Mouse (Mus musculus): ENCODE measurements at regions not wholly inside any gene's neighbourhood (a gene's known extent, or its start where the extent isn't known, plus 50 kb on each side); places are given as distances from the start of the nearest gene placed in this dataset.

DNA sequence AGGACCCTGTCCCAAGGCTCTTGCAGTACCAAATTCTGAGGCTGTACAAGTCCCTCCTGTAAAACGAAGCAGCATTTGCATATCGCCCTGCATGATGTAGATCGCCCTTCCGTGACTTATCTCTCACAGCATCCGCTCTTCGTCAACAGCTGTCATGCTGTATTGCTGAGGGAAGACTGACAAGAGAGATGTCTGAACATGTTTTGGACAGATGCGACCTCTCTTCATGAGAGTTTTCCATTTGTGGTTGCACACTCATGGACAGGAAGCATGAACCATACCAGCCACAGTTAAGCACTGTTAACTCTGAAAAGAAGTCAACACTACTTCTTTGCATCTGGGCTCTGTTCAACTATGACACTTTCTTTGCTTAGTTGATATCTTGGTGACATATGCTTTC, 108.9 kb downstream of the Slc35b3 start:
- WGBS = 87% methylated on average over 7 of the region's 7 CpGs
- no peak for DNase-seq (ENCODE audit: low spot score)

DNA sequence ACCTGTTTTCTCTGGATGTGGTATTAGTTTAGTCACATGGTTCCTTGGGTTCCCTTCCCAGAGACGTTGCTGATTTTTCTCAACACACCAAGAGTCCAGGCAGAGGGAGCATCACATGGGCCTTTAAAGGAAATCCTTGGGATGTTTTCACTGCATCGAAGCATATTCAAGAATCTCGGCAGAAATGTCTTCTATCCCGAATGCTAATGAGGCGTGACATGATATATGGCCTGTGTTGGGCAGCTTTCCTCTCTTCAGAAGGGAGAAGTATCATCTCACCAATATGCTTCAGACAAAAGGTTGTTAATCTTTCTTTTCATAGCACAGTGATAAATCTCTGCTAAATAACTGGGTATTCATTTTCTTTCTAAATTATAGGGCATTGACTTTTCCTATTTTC, 122.4 kb downstream of the Slc35b3 start:
- Histone ChIP-seq H3K9me3 (ENCODE audit: low read length) (no peaks in the 10 kb centered on the region), H3K4me3 (ENCODE audit: low read depth, low read length) (no peak overlapping the region), H3K27me3 (ENCODE audit: insufficient read depth, low read length) (no peaks in the 10 kb centered on the region), H3K4me1 (ENCODE audit: insufficient read depth, low read length) (no peaks in the 10 kb centered on the region), H3K4me2 (ENCODE audit: low read depth, low read length, poor library complexity, severe bottlenecking) (no peak overlapping the region), H3K27ac (ENCODE audit: low read depth, low read length) (no peak overlapping the region), H3K9ac (replicated peaks; ENCODE audit: low read length, poor library complexity, severe bottlenecking) (no peak overlapping the region), H3K36me3 (ENCODE audit: insufficient read depth, low read length) (no peaks in the 10 kb centered on the region)
- ATAC-seq (ENCODE audit: low FRiP score) (no peak), DNase-seq (ENCODE audit: low spot score) (no peak)
- WGBS = 72% methylated on average over 5 of the region's 5 CpGs
- TF ChIP-seq CTCF (IDR thresholded peaks at IDR 0.05) = no peak

More for the DNA sequence above, 108.9 kb downstream of the Slc35b3 start:
- no peak for ATAC-seq (ENCODE audit: low FRiP score)
- H3K9me3 ChIP-seq (ENCODE audit: low read length) = no peaks in the 10 kb centered on the region
- H3K36me3 ChIP-seq (ENCODE audit: insufficient read depth, low read length) = no peaks in the 10 kb centered on the region
- no peak for TF ChIP-seq CTCF (IDR thresholded peaks at IDR 0.05)
- no peak overlapping the region for H3K4me3 ChIP-seq (ENCODE audit: low read depth, low read length)
- no peaks in the 10 kb centered on the region for H3K4me1 ChIP-seq (ENCODE audit: insufficient read depth, low read length)
- H3K9ac ChIP-seq (replicated peaks; ENCODE audit: low read length, poor library complexity, severe bottlenecking) = no peak overlapping the region
- no peak overlapping the region for H3K27ac ChIP-seq (ENCODE audit: low read depth, low read length)
- no peaks in the 10 kb centered on the region for H3K27me3 ChIP-seq (ENCODE audit: insufficient read depth, low read length)
- H3K4me2 ChIP-seq (ENCODE audit: low read depth, low read length, poor library complexity, severe bottlenecking) = no peak overlapping the region

DNA sequence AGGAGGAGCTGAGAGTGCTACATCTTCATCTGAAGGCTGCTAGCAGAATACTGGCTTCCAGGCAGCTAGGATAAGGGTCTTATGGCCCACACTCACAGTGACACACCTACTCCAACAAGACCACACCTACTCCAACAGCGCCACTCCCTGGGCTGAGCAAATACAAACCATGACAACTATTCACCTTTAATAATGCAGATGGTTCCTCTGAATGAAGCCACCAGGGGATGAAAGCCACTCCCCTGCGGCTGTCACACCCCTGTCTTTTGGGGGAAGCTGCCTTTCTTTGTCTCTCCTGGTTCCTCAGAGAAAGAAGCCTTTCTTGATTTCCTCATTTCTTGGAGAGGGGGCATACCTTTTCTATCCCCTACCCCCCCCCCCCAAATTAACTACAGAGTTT, 135.0 kb downstream of the Slc35b3 start:
- WGBS = 12% methylated on average over 2 of the region's 2 CpGs
- Histone ChIP-seq H3K4me1 (ENCODE audit: insufficient read depth, low read length) (no peaks in the 10 kb centered on the region), H3K9ac (replicated peaks; ENCODE audit: low read length, poor library complexity, severe bottlenecking) (no peak overlapping the region), H3K9me3 (ENCODE audit: low read length) (no peaks in the 10 kb centered on the region), H3K4me2 (ENCODE audit: low read depth, low read length, poor library complexity, severe bottlenecking) (no peak overlapping the region), H3K27ac (ENCODE audit: low read depth, low read length) (no peak overlapping the region), H3K4me3 (ENCODE audit: low read depth, low read length) (no peak overlapping the region), H3K27me3 (ENCODE audit: insufficient read depth, low read length) (no peaks in the 10 kb centered on the region), H3K36me3 (ENCODE audit: insufficient read depth, low read length) (no peaks in the 10 kb centered on the region)
- no peak for DNase-seq (ENCODE audit: low spot score)
- TF ChIP-seq CTCF (IDR thresholded peaks at IDR 0.05) = no peak
- ATAC-seq (ENCODE audit: low FRiP score) = no peak

DNA sequence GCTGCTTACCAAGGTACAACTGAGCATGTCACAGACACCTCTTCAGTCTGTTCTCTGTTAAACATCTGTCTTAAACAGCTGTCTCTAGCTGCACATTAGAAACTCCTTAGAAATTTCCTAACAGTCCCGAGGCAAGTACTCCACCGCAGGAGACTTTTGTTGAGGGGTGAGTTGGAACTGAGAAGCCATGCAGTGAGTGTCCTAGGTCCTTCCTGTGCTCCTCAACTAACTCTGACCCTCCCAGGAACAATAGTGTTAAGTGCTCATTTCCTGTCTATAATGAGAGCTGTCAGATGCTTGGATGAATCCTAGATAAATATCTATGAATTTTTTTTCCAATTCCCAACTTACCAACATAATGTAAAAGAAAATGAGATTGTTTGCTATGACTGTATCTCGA, 141.1 kb downstream of the Slc35b3 start:
- H3K4me1 ChIP-seq (ENCODE audit: insufficient read depth, low read length) = no peaks in the 10 kb centered on the region
- no peak for TF ChIP-seq CTCF (IDR thresholded peaks at IDR 0.05)
- H3K9me3 ChIP-seq (ENCODE audit: low read length) = no peaks in the 10 kb centered on the region
- ATAC-seq (ENCODE audit: low FRiP score) (no peak), DNase-seq (ENCODE audit: low spot score) (no peak)
- no peak overlapping the region for H3K4me3 ChIP-seq (ENCODE audit: low read depth, low read length)
- H3K9ac ChIP-seq (replicated peaks; ENCODE audit: low read length, poor library complexity, severe bottlenecking) = no peak overlapping the region
- no peak overlapping the region for H3K27ac ChIP-seq (ENCODE audit: low read depth, low read length)
- H3K27me3 ChIP-seq (ENCODE audit: insufficient read depth, low read length) = no peaks in the 10 kb centered on the region
- H3K36me3 ChIP-seq (ENCODE audit: insufficient read depth, low read length) = no peaks in the 10 kb centered on the region
- 82% methylated on average over 3 of the region's 3 CpGs for WGBS
- H3K4me2 ChIP-seq (ENCODE audit: low read depth, low read length, poor library complexity, severe bottlenecking) = no peak overlapping the region

DNA sequence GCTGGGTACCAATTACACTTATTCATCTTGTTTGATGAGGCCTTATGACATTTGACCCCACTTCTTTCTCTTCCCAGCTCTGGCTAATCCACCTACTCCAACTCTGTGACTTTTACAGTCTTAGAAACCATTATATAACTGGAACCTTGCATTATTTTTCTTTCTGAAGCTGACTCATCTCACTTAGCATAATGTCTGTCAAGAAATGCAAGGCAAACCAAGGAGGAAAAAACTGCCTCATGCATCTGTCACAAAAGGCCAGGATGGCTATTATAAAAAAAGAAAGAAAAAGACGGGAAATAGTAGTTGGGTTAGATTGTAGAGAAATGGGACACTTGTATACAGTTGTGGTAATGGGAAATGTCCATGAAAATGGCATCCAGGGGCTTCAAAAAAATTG, 141.9 kb downstream of the Slc35b3 start:
- Histone ChIP-seq H3K36me3 (ENCODE audit: insufficient read depth, low read length) (no peaks in the 10 kb centered on the region), H3K4me2 (ENCODE audit: low read depth, low read length, poor library complexity, severe bottlenecking) (no peak overlapping the region), H3K4me3 (ENCODE audit: low read depth, low read length) (no peak overlapping the region), H3K9me3 (ENCODE audit: low read length) (no peaks in the 10 kb centered on the region), H3K9ac (replicated peaks; ENCODE audit: low read length, poor library complexity, severe bottlenecking) (no peak overlapping the region), H3K27ac (ENCODE audit: low read depth, low read length) (no peak overlapping the region), H3K4me1 (ENCODE audit: insufficient read depth, low read length) (no peaks in the 10 kb centered on the region), H3K27me3 (ENCODE audit: insufficient read depth, low read length) (no peaks in the 10 kb centered on the region)
- no peak for ATAC-seq (ENCODE audit: low FRiP score)
- TF ChIP-seq CTCF (IDR thresholded peaks at IDR 0.05) = no peak
- no peak for DNase-seq (ENCODE audit: low spot score)
- 87% methylated on average over 1 of the region's 1 CpGs for WGBS

DNA sequence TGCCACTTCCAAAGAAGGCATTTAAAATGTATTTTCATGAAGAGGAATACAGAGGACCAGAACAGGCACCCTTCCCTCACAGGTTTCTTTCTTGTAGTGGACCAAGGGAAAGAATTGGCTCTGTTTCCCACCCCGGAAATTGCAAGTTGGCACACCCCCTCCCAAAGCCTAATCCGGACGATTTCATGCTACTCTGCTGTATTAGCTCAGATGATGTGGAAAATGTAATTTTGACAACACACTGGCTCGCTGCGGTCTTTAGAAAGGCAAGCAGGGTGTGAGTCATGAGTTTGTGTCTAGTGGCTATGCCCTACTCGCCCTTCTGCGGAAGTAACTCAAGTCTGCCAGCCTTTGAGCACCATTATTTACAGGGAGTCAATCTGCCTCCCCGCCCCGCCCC, 144.4 kb downstream of the Slc35b3 start:
- Histone ChIP-seq H3K4me2 (ENCODE audit: low read depth, low read length, poor library complexity, severe bottlenecking) (no peak overlapping the region), H3K9me3 (ENCODE audit: low read length) (no peaks in the 10 kb centered on the region), H3K36me3 (ENCODE audit: insufficient read depth, low read length) (no peaks in the 10 kb centered on the region), H3K9ac (replicated peaks; ENCODE audit: low read length, poor library complexity, severe bottlenecking) (no peak overlapping the region), H3K4me1 (ENCODE audit: insufficient read depth, low read length) (no peaks in the 10 kb centered on the region), H3K27me3 (ENCODE audit: insufficient read depth, low read length) (no peaks in the 10 kb centered on the region), H3K27ac (ENCODE audit: low read depth, low read length) (no peak overlapping the region), H3K4me3 (ENCODE audit: low read depth, low read length) (no peak overlapping the region)
- peak; percentile 28 for DNase-seq (ENCODE audit: low spot score)
- WGBS = 76% methylated on average over 9 of the region's 9 CpGs
- no peak for TF ChIP-seq CTCF (IDR thresholded peaks at IDR 0.05)
- ATAC-seq (ENCODE audit: low FRiP score) = no peak
